Mouse (Mus musculus): ENCODE measurements around the gene Olfr64. TPM values are rescaled to one million over a fixed set of nuclear protein-coding genes. Genes with fewer than 3 reads are reported as not detected.

The Olfr64 gene
- polyA plus RNA-seq, 1 experiment from 2014 or later = not detected

DNA sequence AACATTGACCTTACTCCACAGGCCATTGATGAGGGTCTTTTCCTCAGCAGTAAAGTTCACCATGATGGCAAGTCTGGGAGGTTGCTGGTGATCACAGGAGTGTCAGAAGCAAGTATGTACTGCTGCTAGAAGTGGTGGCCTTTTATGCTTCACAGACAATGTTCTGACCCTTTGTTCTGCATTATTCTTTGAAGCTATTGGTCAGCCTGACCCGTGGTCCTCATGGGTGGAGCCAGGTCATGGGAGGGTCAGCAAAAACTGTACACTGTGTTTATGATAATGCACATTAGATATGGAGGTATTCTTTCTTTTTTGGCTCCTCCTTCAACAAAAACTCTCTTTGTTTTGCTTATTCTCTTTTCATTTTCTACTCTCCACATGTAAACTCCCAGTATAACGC, 41.2 kb downstream of the Olfr64 start, which contains the start of gene Hbb-y:
TSS of gene Hbb-y (minus strand) at position 127 of the 400 bp plus-strand sequence.
- Histone ChIP-seq H3K4me1 (ENCODE audit: control insufficient read depth, low read depth, low read length) (peaks cover 16% of the 10 kb centered on the region), H3K9ac (ENCODE audit: low read depth, low read length) (no peak within 1 kb of the TSS), H3K4me2 (ENCODE audit: low read depth, low read length) (no peak within 1 kb of the TSS), H3K36me3 (ENCODE audit: control insufficient read depth, insufficient read depth) (no peaks in the 10 kb centered on the region), H3K27me3 (ENCODE audit: control insufficient read depth, insufficient read depth, low read depth, low read length) (no peaks in the 10 kb centered on the region), H3K27ac (ENCODE audit: low read length) (peak within 1 kb of the TSS; percentile 65), H3K4me3 (ENCODE audit: low read depth, low read length) (no peak within 1 kb of the TSS), H3K9me3 (replicated peaks; ENCODE audit: control insufficient read depth, low read length) (no peaks in the 10 kb centered on the region)
- WGBS (ENCODE audit: insufficient replicate concordance) = 51% methylated on average over 2 of the region's 2 CpGs
- no peak for ATAC-seq (ENCODE audit: low read depth)

DNA sequence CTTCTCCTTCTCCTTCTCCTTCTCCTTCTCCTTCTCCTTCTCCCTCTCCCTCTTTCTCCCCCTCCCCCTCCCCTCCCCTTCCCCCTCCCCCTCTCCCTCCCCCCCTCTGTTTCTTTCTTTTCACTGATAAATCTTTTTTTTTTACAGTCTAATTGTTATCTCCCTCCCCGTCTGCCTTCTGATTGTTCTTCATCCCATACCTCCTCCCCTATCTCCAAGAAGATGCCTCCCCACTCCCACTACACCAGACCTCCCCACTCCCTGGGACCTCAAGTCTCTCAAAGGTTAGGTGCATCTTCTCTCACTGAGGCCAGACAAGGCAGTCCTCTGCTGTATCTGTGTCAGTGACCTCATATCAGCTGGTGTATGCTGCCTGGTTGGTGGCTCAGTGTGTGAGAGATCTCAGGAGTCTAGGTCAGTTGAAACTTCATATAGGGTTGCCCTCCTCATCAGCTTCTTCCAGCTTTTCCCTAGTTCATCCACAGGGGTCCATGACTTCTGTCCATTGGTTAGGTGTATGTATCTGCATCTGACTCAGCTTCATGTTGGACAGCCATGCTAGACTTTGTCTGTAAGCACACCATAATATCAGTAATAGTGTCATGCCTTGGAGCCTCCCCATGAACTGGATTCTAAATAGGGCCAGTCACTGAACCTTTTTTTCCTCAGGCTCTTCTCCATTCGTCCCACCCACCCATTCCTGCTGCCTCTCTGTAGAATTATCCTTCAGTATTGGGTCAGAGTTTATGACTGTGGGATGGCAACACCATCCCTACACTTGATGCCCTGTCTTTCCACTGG, 49.6 kb downstream of the Olfr64 start:
- WGBS (ENCODE audit: insufficient replicate concordance) = 19% methylated on average over 2 of the region's 2 CpGs
- no peak overlapping the region for H3K4me3 ChIP-seq (ENCODE audit: low read depth, low read length)
- no peaks in the 10 kb centered on the region for H3K27me3 ChIP-seq (ENCODE audit: control insufficient read depth, insufficient read depth, low read depth, low read length)
- H3K9me3 ChIP-seq (replicated peaks; ENCODE audit: control insufficient read depth, low read length) = no peaks in the 10 kb centered on the region
- peak overlapping the region; percentile 67 for H3K27ac ChIP-seq (ENCODE audit: low read length)
- H3K9ac ChIP-seq (ENCODE audit: low read depth, low read length) = peak overlapping the region; percentile 40
- peaks cover 23% of the 10 kb centered on the region for H3K4me1 ChIP-seq (ENCODE audit: control insufficient read depth, low read depth, low read length)
- no peaks in the 10 kb centered on the region for H3K36me3 ChIP-seq (ENCODE audit: control insufficient read depth, insufficient read depth)
- ATAC-seq (ENCODE audit: low read depth) = peak; percentile 73
- 0 out of 2 replicates have a peak overlapping the region, but pooled peaks have one; percentile 6 for H3K4me2 ChIP-seq (ENCODE audit: low read depth, low read length)

DNA sequence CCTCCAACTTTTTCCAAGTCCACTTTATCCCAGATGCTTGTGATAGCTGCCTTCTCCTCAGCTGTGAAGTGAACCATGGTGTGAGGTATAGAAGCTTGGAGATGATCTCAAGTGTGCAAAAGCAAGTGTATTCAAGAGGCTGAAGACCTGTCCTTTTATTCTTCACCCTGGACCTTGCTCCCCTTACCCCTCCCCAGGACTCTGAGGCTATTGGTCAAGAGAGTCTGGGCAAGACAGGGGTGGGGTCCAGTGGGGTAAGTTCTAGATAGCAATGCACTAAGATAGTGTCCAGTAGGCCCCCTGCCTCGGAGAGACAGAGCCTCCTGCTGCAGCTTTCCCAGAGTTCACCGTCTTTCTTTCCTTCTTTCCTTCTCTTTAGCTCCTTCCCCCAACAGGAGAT, 51.3 kb downstream of the Olfr64 start, which contains the start of gene Hbb-bh1:
TSS of gene Hbb-bh1 (minus strand) at position 131 of the 400 bp plus-strand sequence.
- H3K4me3 ChIP-seq (ENCODE audit: low read depth, low read length) = no peak within 1 kb of the TSS
- H3K4me2 ChIP-seq (ENCODE audit: low read depth, low read length) = no peak within 1 kb of the TSS
- no peaks in the 10 kb centered on the region for H3K27me3 ChIP-seq (ENCODE audit: control insufficient read depth, insufficient read depth, low read depth, low read length)
- H3K36me3 ChIP-seq (ENCODE audit: control insufficient read depth, insufficient read depth) = no peaks in the 10 kb centered on the region
- peaks cover 18% of the 10 kb centered on the region for H3K4me1 ChIP-seq (ENCODE audit: control insufficient read depth, low read depth, low read length)
- no peaks in the 10 kb centered on the region for H3K9me3 ChIP-seq (replicated peaks; ENCODE audit: control insufficient read depth, low read length)
- no peak for ATAC-seq (ENCODE audit: low read depth)
- no peak within 1 kb of the TSS; the same call in 1 of the 2 replicates for H3K9ac ChIP-seq (ENCODE audit: low read depth, low read length)
- peak within 1 kb of the TSS; percentile 33 for H3K27ac ChIP-seq (ENCODE audit: low read length)
- 62% methylated on average over 2 of the region's 2 CpGs for WGBS (ENCODE audit: insufficient replicate concordance)

DNA sequence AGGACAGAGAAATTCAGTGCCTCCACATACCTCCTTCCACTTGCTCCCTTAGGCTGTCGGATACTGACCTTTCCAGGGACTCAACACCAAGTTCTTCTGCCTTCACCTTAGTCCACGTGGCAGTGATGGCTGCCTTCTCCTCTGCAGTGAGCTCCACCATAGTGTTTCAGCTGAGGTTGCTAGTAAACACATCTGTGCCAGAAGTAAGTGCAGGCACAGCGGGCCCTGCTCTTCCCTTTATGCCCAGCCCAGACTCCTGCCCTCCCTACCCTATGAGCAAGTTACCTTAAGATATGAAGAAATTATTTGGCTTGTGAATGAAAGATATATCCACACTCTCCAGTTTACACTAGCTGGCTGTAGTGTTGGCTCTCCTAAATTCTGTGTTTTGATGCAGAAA, 54.0 kb downstream of the Olfr64 start, which contains the start of gene Hbb-bh2:
TSS of gene Hbb-bh2 (minus strand) at position 253 of the 400 bp plus-strand sequence.
- Histone ChIP-seq H3K4me2 (ENCODE audit: low read depth, low read length) (no peak within 1 kb of the TSS), H3K4me1 (ENCODE audit: control insufficient read depth, low read depth, low read length) (peaks cover 18% of the 10 kb centered on the region), H3K4me3 (ENCODE audit: low read depth, low read length) (no peak within 1 kb of the TSS), H3K36me3 (ENCODE audit: control insufficient read depth, insufficient read depth) (no peaks in the 10 kb centered on the region), H3K27me3 (ENCODE audit: control insufficient read depth, insufficient read depth, low read depth, low read length) (no peaks in the 10 kb centered on the region), H3K9me3 (replicated peaks; ENCODE audit: control insufficient read depth, low read length) (no peaks in the 10 kb centered on the region), H3K9ac (ENCODE audit: low read depth, low read length) (0 out of 2 replicates have a peak within 1 kb of the TSS, but pooled peaks have one; percentile 22), H3K27ac (ENCODE audit: low read length) (peak within 1 kb of the TSS; percentile 49; the same call in 1 of the 2 replicates)
- ATAC-seq (ENCODE audit: low read depth) = no peak
- 63% methylated on average over 3 of the region's 3 CpGs for WGBS (ENCODE audit: insufficient replicate concordance)

Other genes with a start within 250 kb of the Olfr64 start
- not detected in 2 replicates for gene Olfr623, start 230.8 kb downstream of the Olfr64 start, polyA plus RNA-seq (2015; fragmentation: Nextera tagmentation; extraction: Ambion mirVana)
- gene Olfr624, start 223.3 kb downstream of the Olfr64 start, polyA plus RNA-seq (2015; fragmentation: Nextera tagmentation; extraction: Ambion mirVana) = 0.02 TPM in 2 replicates
- not detected in 2 replicates for gene Olfr625-ps1, start 211.8 kb downstream of the Olfr64 start, polyA plus RNA-seq (2015; fragmentation: Nextera tagmentation; extraction: Ambion mirVana)
- not detected in 2 replicates for gene Olfr243, start 179.8 kb downstream of the Olfr64 start, polyA plus RNA-seq (2015; fragmentation: Nextera tagmentation; extraction: Ambion mirVana)
- not detected in 2 replicates for gene Olfr628, start 164.1 kb downstream of the Olfr64 start, polyA plus RNA-seq (2015; fragmentation: Nextera tagmentation; extraction: Ambion mirVana)
- gene Olfr629, start 149.5 kb downstream of the Olfr64 start, polyA plus RNA-seq (2015; fragmentation: Nextera tagmentation; extraction: Ambion mirVana) = 0.07 TPM in 1 of 2 replicates, not detected in the other
- gene Olfr630, start 137.2 kb downstream of the Olfr64 start, polyA plus RNA-seq (2015; fragmentation: Nextera tagmentation; extraction: Ambion mirVana) = not detected in 2 replicates
- not detected in 2 replicates for gene Olfr69, start 122.9 kb downstream of the Olfr64 start, polyA plus RNA-seq (2015; fragmentation: Nextera tagmentation; extraction: Ambion mirVana)
- gene Olfr68, start 114.8 kb downstream of the Olfr64 start, polyA plus RNA-seq (2015; fragmentation: Nextera tagmentation; extraction: Ambion mirVana) = not detected in 2 replicates
- gene Olfr67, start 102.7 kb downstream of the Olfr64 start, polyA plus RNA-seq (2015; fragmentation: Nextera tagmentation; extraction: Ambion mirVana) = not detected in 2 replicates
- 43,947 and 47,652 TPM in 2 replicates for gene Hbb-bt, start 80.5 kb downstream of the Olfr64 start, polyA plus RNA-seq (2015; fragmentation: Nextera tagmentation; extraction: Ambion mirVana)
- gene Hbb-bs, start 66.4 kb downstream of the Olfr64 start, polyA plus RNA-seq (2015; fragmentation: Nextera tagmentation; extraction: Ambion mirVana) = 113,562 and 115,549 TPM in 2 replicates
- 0.22 TPM in 1 of 2 replicates, not detected in the other for gene Hbb-bh2, start 54.0 kb downstream of the Olfr64 start, polyA plus RNA-seq (2015; fragmentation: Nextera tagmentation; extraction: Ambion mirVana)
- 24.9 and 31.8 TPM in 2 replicates for gene Hbb-bh1, start 51.3 kb downstream of the Olfr64 start, polyA plus RNA-seq (2015; fragmentation: Nextera tagmentation; extraction: Ambion mirVana)
- 114 and 115 TPM in 2 replicates for gene Hbb-y, start 41.3 kb downstream of the Olfr64 start, polyA plus RNA-seq (2015; fragmentation: Nextera tagmentation; extraction: Ambion mirVana)
- gene Olfr66, start 8.2 kb downstream of the Olfr64 start, polyA plus RNA-seq (2015; fragmentation: Nextera tagmentation; extraction: Ambion mirVana) = not detected in 2 replicates
- not detected in 2 replicates for gene Olfr65, start 9.0 kb upstream of the Olfr64 start, polyA plus RNA-seq (2015; fragmentation: Nextera tagmentation; extraction: Ambion mirVana)
- 0.13 TPM in 1 of 2 replicates, not detected in the other for gene Olfr631, start 34.3 kb upstream of the Olfr64 start, polyA plus RNA-seq (2015; fragmentation: Nextera tagmentation; extraction: Ambion mirVana)
- gene Olfr632, start 39.9 kb upstream of the Olfr64 start, polyA plus RNA-seq (2015; fragmentation: Nextera tagmentation; extraction: Ambion mirVana) = 0.18 and 0.29 TPM in 2 replicates
- gene Olfr633, start 50.0 kb upstream of the Olfr64 start, polyA plus RNA-seq (2015; fragmentation: Nextera tagmentation; extraction: Ambion mirVana) = not detected in 2 replicates
- not detected in 2 replicates for gene Olfr635, start 76.7 kb upstream of the Olfr64 start, polyA plus RNA-seq (2015; fragmentation: Nextera tagmentation; extraction: Ambion mirVana)
- not detected in 2 replicates for gene Olfr638, start 104.3 kb upstream of the Olfr64 start, polyA plus RNA-seq (2015; fragmentation: Nextera tagmentation; extraction: Ambion mirVana)
- not detected in 2 replicates for gene Olfr639, start 122.8 kb upstream of the Olfr64 start, polyA plus RNA-seq (2015; fragmentation: Nextera tagmentation; extraction: Ambion mirVana)
- gene Olfr640, start 131.1 kb upstream of the Olfr64 start, polyA plus RNA-seq (2015; fragmentation: Nextera tagmentation; extraction: Ambion mirVana) = not detected in 2 replicates
- gene Olfr641, start 141.0 kb upstream of the Olfr64 start, polyA plus RNA-seq (2015; fragmentation: Nextera tagmentation; extraction: Ambion mirVana) = not detected in 2 replicates
- not detected in 2 replicates for gene Olfr642, start 158.2 kb upstream of the Olfr64 start, polyA plus RNA-seq (2015; fragmentation: Nextera tagmentation; extraction: Ambion mirVana)
- not detected in 2 replicates for gene 4930516K23Rik, start 167.0 kb upstream of the Olfr64 start, polyA plus RNA-seq (2015; fragmentation: Nextera tagmentation; extraction: Ambion mirVana)
- not detected in 2 replicates for gene Olfr644, start 177.4 kb upstream of the Olfr64 start, polyA plus RNA-seq (2015; fragmentation: Nextera tagmentation; extraction: Ambion mirVana)
- gene Olfr645, start 191.0 kb upstream of the Olfr64 start, polyA plus RNA-seq (2015; fragmentation: Nextera tagmentation; extraction: Ambion mirVana) = not detected in 2 replicates
- gene Olfr646, start 210.4 kb upstream of the Olfr64 start, polyA plus RNA-seq (2015; fragmentation: Nextera tagmentation; extraction: Ambion mirVana) = not detected in 2 replicates
- gene Ubqln5, start 235.3 kb upstream of the Olfr64 start, polyA plus RNA-seq (2015; fragmentation: Nextera tagmentation; extraction: Ambion mirVana) = not detected in 2 replicates
- not detected in 2 replicates for gene Olfr643, start 242.9 kb upstream of the Olfr64 start, polyA plus RNA-seq (2015; fragmentation: Nextera tagmentation; extraction: Ambion mirVana)
- not detected in 2 replicates for gene Ubqln3, start 248.8 kb upstream of the Olfr64 start, polyA plus RNA-seq (2015; fragmentation: Nextera tagmentation; extraction: Ambion mirVana)